Mouse (Mus musculus) forebrain, embryonic 15.5 days (tissue): ENCODE measurements around the gene Gm49661. TPM values are rescaled to one million over a fixed set of nuclear protein-coding genes. Genes with fewer than 3 reads are reported as not detected.

Source experiments
- ATAC-seq: fragments of 200-750 bp; cut with Nextera tagmentation; replicated peaks from 2 replicates; pipeline ENCODE4 v1.8.0; 2017; ENCODE audit warnings: mild to moderate bottlenecking, moderate TSS enrichment, moderate library complexity
- H3K27ac ChIP-seq: fragments of 300-500 bp; sonication (generic); replicated peaks from 2 replicates; pipeline ENCODE4 v1.5.1; 2015; ENCODE audit warnings: mild to moderate bottlenecking, inconsistent platforms
- H3K27me3 ChIP-seq: fragments of 300-500 bp; sonication (generic); 2 replicates; pipeline ENCODE4 v1.6.1; 2015; ENCODE audit warnings: inconsistent platforms
- H3K36me3 ChIP-seq: fragments of 300-500 bp; sonication (generic); 2 replicates; pipeline ENCODE4 v1.6.1; 2015; ENCODE audit warnings: mild to moderate bottlenecking, inconsistent platforms
- H3K4me1 ChIP-seq: fragments of 300-500 bp; sonication (generic); 2 replicates; pipeline ENCODE4 v1.6.1; 2015; ENCODE audit warnings: inconsistent platforms
- H3K4me2 ChIP-seq: fragments of 300-500 bp; sonication (generic); replicated peaks from 2 replicates; pipeline ENCODE4 v1.6.1; 2015; ENCODE audit warnings: mild to moderate bottlenecking, inconsistent platforms
- H3K4me3 ChIP-seq: fragments of 300-500 bp; sonication (generic); 2 replicates; pipeline ENCODE4 v1.5.1; 2015; ENCODE audit warnings: mild to moderate bottlenecking, inconsistent platforms
- H3K9ac ChIP-seq: fragments of 300-500 bp; sonication (generic); replicated peaks from 2 replicates; pipeline ENCODE4 v1.6.1; 2015; ENCODE audit warnings: mild to moderate bottlenecking, inconsistent platforms
- H3K9me3 ChIP-seq: fragments of 300-500 bp; sonication (generic); 2 replicates; pipeline ENCODE4 v1.6.1; 2016; ENCODE audit warnings: inconsistent platforms
- WGBS: fragments of 180-500 bp; shearing (Covaris S2); methylation state at CpG from one replicate; pipeline ENCODE4 v1.1.7; 2015; ENCODE audit warnings: mixed read lengths; 5-methylcytosine and 5-hydroxymethylcytosine counted together
- polyA plus RNA-seq: library from polyadenylated mRNA; unstranded; fragments of >200 nt; fragmentation: Nextera tagmentation; extraction: Ambion mirVana; gene quantifications from 2 replicates; pipeline ENCODE4 v1.2.1, GENCODE M21; 2015

Gm49661 gene
- polyA plus RNA-seq, 1 experiment from 2014 or later: not detected

- Histone ChIP-seq H3K4me1 (peaks cover 20% of the 10 kb centered on the region), H3K4me2 (peak overlapping the region; percentile 92), H3K27me3 (peaks cover 12% of the 10 kb centered on the region; the same call in 1 of the 2 replicates), H3K4me3 (peak overlapping the region; percentile 61), H3K9me3 (no peaks in the 10 kb centered on the region), H3K9ac (peak overlapping the region; percentile 67), H3K27ac (peak overlapping the region; percentile 56), H3K36me3 (0 out of 2 replicates have a peak, but pooled peaks cover 3% of the 10 kb centered on the region)
- peak; percentile 19; the same call in 1 of the 2 replicates for ATAC-seq
- WGBS: under 1% methylated on average over 15 of the region's 15 CpGs
These were observed 21.6 kb upstream of the Gm49661 start for GRCm38 (mm10) chr8:84990836-84991235.

- Histone ChIP-seq H3K9me3 (no peaks in the 10 kb centered on the region), H3K27me3 (peaks cover 12% of the 10 kb centered on the region; the same call in 1 of the 2 replicates), H3K27ac (peak within 1 kb of the TSS; percentile 90), H3K4me2 (peak within 1 kb of the TSS; percentile 92), H3K36me3 (0 out of 2 replicates have a peak, but pooled peaks cover 3% of the 10 kb centered on the region), H3K9ac (peak within 1 kb of the TSS; percentile 67), H3K4me3 (peak within 1 kb of the TSS; percentile 61), H3K4me1 (peaks cover 25% of the 10 kb centered on the region)
- under 1% methylated on average over 28 of the region's 28 CpGs for WGBS
- peak; percentile 92 for ATAC-seq
These were observed 21.1 kb upstream of the Gm49661 start, which contains the start of gene Hook2 for GRCm38 (mm10) chr8:84990349-84990748. TSS of gene Hook2 (plus strand) at chr8:84990603.

GRCm38 (mm10) chr8:84989810-84990209 lies 20.6 kb upstream of the Gm49661 start:
- Histone ChIP-seq H3K4me1 (peaks cover 30% of the 10 kb centered on the region), H3K9ac (peak overlapping the region; percentile 67)
- 0% methylated on average over 15 of the region's 15 CpGs for WGBS

GRCm38 (mm10) chr8:84989311-84989731 lies 20.1 kb upstream of the Gm49661 start:
- H3K4me2 ChIP-seq: peak overlapping the region; percentile 92
- no peak overlapping the region for H3K27ac ChIP-seq
- H3K9ac ChIP-seq: 0 out of 2 replicates have a peak overlapping the region, but pooled peaks have one; percentile 67
- ATAC-seq: no peak
- no peaks in the 10 kb centered on the region for H3K9me3 ChIP-seq
- H3K4me1 ChIP-seq: peaks cover 34% of the 10 kb centered on the region
- H3K4me3 ChIP-seq: peak overlapping the region; percentile 61; the same call in 1 of the 2 replicates
- peaks cover 12% of the 10 kb centered on the region; the same call in 1 of the 2 replicates for H3K27me3 ChIP-seq
- WGBS: 13% methylated on average over 15 of the region's 15 CpGs
- H3K36me3 ChIP-seq: no peaks in the 10 kb centered on the region

More at GRCm38 (mm10) chr8:84989810-84990209, 20.6 kb upstream of the Gm49661 start:
- peak overlapping the region; percentile 61 for H3K4me3 ChIP-seq
- peak overlapping the region; percentile 90 for H3K27ac ChIP-seq
- no peaks in the 10 kb centered on the region for H3K36me3 ChIP-seq
- H3K4me2 ChIP-seq: peak overlapping the region; percentile 92
- peaks cover 12% of the 10 kb centered on the region; the same call in 1 of the 2 replicates for H3K27me3 ChIP-seq
- peak; percentile 58 for ATAC-seq
- no peaks in the 10 kb centered on the region for H3K9me3 ChIP-seq

- Histone ChIP-seq H3K27ac (no peak overlapping the region), H3K36me3 (no peaks in the 10 kb centered on the region), H3K4me1 (peaks cover 34% of the 10 kb centered on the region), H3K9me3 (no peaks in the 10 kb centered on the region), H3K9ac (no peak overlapping the region), H3K4me2 (no peak overlapping the region), H3K27me3 (peaks cover 12% of the 10 kb centered on the region; the same call in 1 of the 2 replicates), H3K4me3 (no peak overlapping the region)
- ATAC-seq: no peak
- 67% methylated on average over 2 of the region's 2 CpGs for WGBS
These were observed 18.7 kb upstream of the Gm49661 start for GRCm38 (mm10) chr8:84987903-84988302.

GRCm38 (mm10) chr8:84987388-84987787 lies 18.2 kb upstream of the Gm49661 start:
- peaks cover 34% of the 10 kb centered on the region for H3K4me1 ChIP-seq
- H3K36me3 ChIP-seq: no peaks in the 10 kb centered on the region
- 85% methylated on average over 5 of the region's 5 CpGs for WGBS
- peaks cover 12% of the 10 kb centered on the region; the same call in 1 of the 2 replicates for H3K27me3 ChIP-seq
- H3K4me2 ChIP-seq: no peak overlapping the region
- no peak overlapping the region for H3K4me3 ChIP-seq
- H3K27ac ChIP-seq: no peak overlapping the region
- H3K9me3 ChIP-seq: no peaks in the 10 kb centered on the region
- no peak for ATAC-seq
- no peak overlapping the region for H3K9ac ChIP-seq

GRCm38 (mm10) chr8:84986379-84986945 lies 17.2 kb upstream of the Gm49661 start:
- H3K4me1 ChIP-seq: peaks cover 33% of the 10 kb centered on the region
- no peaks in the 10 kb centered on the region for H3K36me3 ChIP-seq
- H3K9me3 ChIP-seq: no peaks in the 10 kb centered on the region
- H3K4me2 ChIP-seq: peak overlapping the region; percentile 99
- 33% methylated on average over 8 of the region's 8 CpGs for WGBS
- peak overlapping the region; percentile 60 for H3K4me3 ChIP-seq
- peaks cover 12% of the 10 kb centered on the region; the same call in 1 of the 2 replicates for H3K27me3 ChIP-seq
- peak overlapping the region; percentile 85 for H3K27ac ChIP-seq
- ATAC-seq: no peak
- peak overlapping the region; percentile 61 for H3K9ac ChIP-seq

- Histone ChIP-seq H3K27me3 (peaks cover 12% of the 10 kb centered on the region; the same call in 1 of the 2 replicates), H3K27ac (peak overlapping the region; percentile 85), H3K9ac (peak overlapping the region; percentile 61), H3K4me2 (peak overlapping the region; percentile 99), H3K4me3 (peak overlapping the region; percentile 60), H3K36me3 (no peaks in the 10 kb centered on the region), H3K9me3 (no peaks in the 10 kb centered on the region), H3K4me1 (peaks cover 32% of the 10 kb centered on the region)
- peak; percentile 62 for ATAC-seq
- under 1% methylated on average over 53 of the region's 53 CpGs for WGBS
These were observed 16.6 kb upstream of the Gm49661 start for GRCm38 (mm10) chr8:84985684-84986378.

- H3K4me1 ChIP-seq: peaks cover 35% of the 10 kb centered on the region
- no peak; the same call in 1 of the 2 replicates for ATAC-seq
- WGBS: under 1% methylated on average over 23 of the region's 23 CpGs
- peaks cover 12% of the 10 kb centered on the region; the same call in 1 of the 2 replicates for H3K27me3 ChIP-seq
- H3K9ac ChIP-seq: peak overlapping the region; percentile 61
- H3K4me3 ChIP-seq: peak overlapping the region; percentile 60
- no peaks in the 10 kb centered on the region for H3K36me3 ChIP-seq
- peak overlapping the region; percentile 85 for H3K27ac ChIP-seq
- no peaks in the 10 kb centered on the region for H3K9me3 ChIP-seq
- H3K4me2 ChIP-seq: peak overlapping the region; percentile 99
These were observed 15.9 kb upstream of the Gm49661 start for GRCm38 (mm10) chr8:84985049-84985683.

- Histone ChIP-seq H3K36me3 (no peaks in the 10 kb centered on the region), H3K9me3 (no peaks in the 10 kb centered on the region), H3K27ac (peak overlapping the region; percentile 85; the same call in 1 of the 2 replicates), H3K4me1 (peaks cover 38% of the 10 kb centered on the region), H3K9ac (0 out of 2 replicates have a peak overlapping the region, but pooled peaks have one; percentile 61), H3K4me2 (peak overlapping the region; percentile 99), H3K27me3 (peaks cover 12% of the 10 kb centered on the region; the same call in 1 of the 2 replicates), H3K4me3 (no peak overlapping the region)
- no peak for ATAC-seq
- 15% methylated on average over 16 of the region's 16 CpGs for WGBS
These were observed 15.2 kb upstream of the Gm49661 start for GRCm38 (mm10) chr8:84984294-84985048.

GRCm38 (mm10) chr8:84982499-84983011 lies 13.3 kb upstream of the Gm49661 start:
- Histone ChIP-seq H3K27me3 (peaks cover 11% of the 10 kb centered on the region; the same call in 1 of the 2 replicates), H3K4me1 (peaks cover 54% of the 10 kb centered on the region), H3K27ac (no peak overlapping the region), H3K4me3 (no peak overlapping the region), H3K9ac (no peak overlapping the region), H3K9me3 (no peaks in the 10 kb centered on the region), H3K4me2 (no peak overlapping the region), H3K36me3 (no peaks in the 10 kb centered on the region)
- ATAC-seq: no peak
- 66% methylated on average over 3 of the region's 3 CpGs for WGBS
